Mouse (Mus musculus): ENCODE measurements around the gene Wnk2.

DNA sequence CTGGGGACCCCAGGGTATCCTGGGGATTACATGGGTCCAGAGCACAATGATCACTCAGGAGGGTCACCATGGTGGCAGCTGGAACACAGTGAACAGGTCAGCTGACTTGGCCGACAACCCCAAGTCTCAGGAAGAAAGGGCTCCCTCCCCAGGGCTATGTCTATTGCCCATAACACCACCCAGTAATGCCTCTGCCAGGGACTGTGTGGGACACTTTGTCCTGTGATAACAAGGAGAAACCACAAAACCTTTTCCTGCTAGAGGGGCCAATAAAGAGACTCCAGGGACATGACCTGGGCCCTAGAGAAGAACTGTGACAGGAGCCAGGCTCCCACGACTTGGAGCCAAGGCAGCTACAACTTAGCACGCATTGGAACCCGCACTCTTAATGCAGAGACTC lies 51.0 kb downstream of the Wnk2 start:
- TF ChIP-seq CTCF (IDR thresholded peaks at IDR 0.05) = no peak
- TF ChIP-seq POLR2A (IDR thresholded peaks at IDR 0.05; ENCODE audit: insufficient read depth, low read depth, low read length) = no peak
